Mouse (Mus musculus) liver, postnatal 0 days (tissue): Measurements from ENCODE around the gene Pdia6. TPM values are rescaled to one million over a fixed set of nuclear protein-coding genes. Genes with fewer than 3 reads are reported as not detected.

ENCODE experiments used
- ATAC-seq: fragments of 200-750 bp; cut with Nextera tagmentation; 2 replicates; pipeline ENCODE4 v1.8.0; 2017; ENCODE audit warnings: mild to moderate bottlenecking, moderate library complexity
- DNase-seq: peaks from one replicate; pipeline ENCODE4 v3.0.0-alpha.2; 2016
- H3K27ac ChIP-seq: fragments of 300-500 bp; sonication (generic); 2 replicates; pipeline ENCODE4 v1.5.1; 2014; ENCODE audit warnings: antibody characterized with exemption, moderate library complexity, mild to moderate bottlenecking, low read depth
- H3K27me3 ChIP-seq: fragments of 300-500 bp; sonication (generic); 2 replicates; pipeline ENCODE4 v1.6.1; 2014; ENCODE audit warnings: low read length, control low read depth, mixed read lengths; ENCODE audit not compliant: insufficient read depth
- H3K36me3 ChIP-seq: fragments of 300-500 bp; sonication (generic); replicated peaks from 2 replicates; pipeline ENCODE4 v1.6.1; 2014; ENCODE audit warnings: mild to moderate bottlenecking, control low read depth, low read length, moderate library complexity, mixed read lengths; ENCODE audit not compliant: insufficient read depth
- H3K4me1 ChIP-seq: fragments of 300-500 bp; sonication (generic); 2 replicates; pipeline ENCODE4 v1.6.1; 2014; ENCODE audit warnings: antibody characterized with exemption, mild to moderate bottlenecking, control low read depth; ENCODE audit not compliant: insufficient read depth
- H3K4me2 ChIP-seq: fragments of 300-500 bp; sonication (generic); 2 replicates; pipeline ENCODE4 v1.6.1; 2014; ENCODE audit warnings: low read depth, mild to moderate bottlenecking, low read length, moderate library complexity, mixed read lengths
- H3K4me3 ChIP-seq: fragments of 300-500 bp; sonication (generic); 2 replicates; pipeline ENCODE4 v1.5.1; 2014; ENCODE audit warnings: low read depth, low read length
- H3K9ac ChIP-seq: fragments of 300-500 bp; sonication (generic); replicated peaks from 2 replicates; pipeline ENCODE4 v1.6.1; 2014; ENCODE audit warnings: mild to moderate bottlenecking, moderate library complexity
- H3K9me3 ChIP-seq: fragments of 300-500 bp; sonication (generic); 2 replicates; pipeline ENCODE4 v1.6.1; 2016; ENCODE audit warnings: mild to moderate bottlenecking, control low read depth, low read length, mixed read lengths
- CTCF ChIP-seq: sonication (generic); IDR thresholded peaks from 2 replicates; pipeline ENCODE4 v1.5.1; 2016; ENCODE audit warnings: antibody characterized with exemption, low read depth
- EP300 ChIP-seq: IDR thresholded peaks from 2 replicates; pipeline ENCODE4 v1.6.1; 2016; ENCODE audit warnings: antibody characterized with exemption, low read depth, mild to moderate bottlenecking
- WGBS: fragments of 180-500 bp; shearing (Covaris S2); extraction: QIAGEN DNeasy Blood & Tissue Kit; methylation state at CpG from one replicate; pipeline ENCODE4 v1.1.7; 2014; ENCODE audit not compliant: insufficient replicate concordance; 5-methylcytosine and 5-hydroxymethylcytosine counted together
- polyA plus RNA-seq: library from polyadenylated mRNA; unstranded; fragments of >200 nt; fragmentation: Nextera tagmentation; extraction: Ambion mirVana; gene quantifications from 2 replicates; pipeline ENCODE4 v1.2.1, GENCODE M21; 2015

Pdia6 gene
- polyA plus RNA-seq, 1 experiment from 2014 or later = 133 TPM

DNA sequence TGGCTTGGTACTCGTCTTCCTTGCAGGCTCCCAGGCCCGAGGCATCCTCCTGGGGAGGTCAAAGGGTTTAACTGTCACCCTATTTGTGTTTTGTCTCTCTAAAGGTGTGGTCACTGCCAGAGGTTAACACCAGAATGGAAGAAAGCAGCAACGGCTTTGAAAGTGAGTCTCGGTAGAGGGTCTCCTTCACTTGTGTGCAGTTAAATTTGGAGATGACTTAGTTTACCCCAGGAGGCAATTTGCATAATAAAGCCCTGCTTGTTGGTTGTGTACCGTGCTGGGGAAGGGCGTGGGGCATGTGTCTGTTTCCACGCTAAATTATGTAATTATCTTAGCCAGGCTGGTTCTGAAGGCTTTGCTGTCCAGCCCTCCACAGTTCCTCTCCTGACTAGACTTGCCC is 7.5 kb downstream of the Pdia6 start:
- H3K9me3 ChIP-seq = no peaks in the 10 kb centered on the region
- no peak overlapping the region for H3K4me2 ChIP-seq
- ATAC-seq = no peak
- DNase-seq = no peak
- no peaks in the 10 kb centered on the region for H3K27me3 ChIP-seq
- WGBS = 83% methylated on average over 7 of the region's 7 CpGs
- no peak overlapping the region for H3K9ac ChIP-seq
- H3K4me1 ChIP-seq = peaks cover 8% of the 10 kb centered on the region; the same call in 1 of the 2 replicates
- TF ChIP-seq EP300 = no peak
- no peak for TF ChIP-seq CTCF
- H3K4me3 ChIP-seq = no peak overlapping the region
- peaks cover 64% of the 10 kb centered on the region for H3K36me3 ChIP-seq
- no peak overlapping the region for H3K27ac ChIP-seq

DNA sequence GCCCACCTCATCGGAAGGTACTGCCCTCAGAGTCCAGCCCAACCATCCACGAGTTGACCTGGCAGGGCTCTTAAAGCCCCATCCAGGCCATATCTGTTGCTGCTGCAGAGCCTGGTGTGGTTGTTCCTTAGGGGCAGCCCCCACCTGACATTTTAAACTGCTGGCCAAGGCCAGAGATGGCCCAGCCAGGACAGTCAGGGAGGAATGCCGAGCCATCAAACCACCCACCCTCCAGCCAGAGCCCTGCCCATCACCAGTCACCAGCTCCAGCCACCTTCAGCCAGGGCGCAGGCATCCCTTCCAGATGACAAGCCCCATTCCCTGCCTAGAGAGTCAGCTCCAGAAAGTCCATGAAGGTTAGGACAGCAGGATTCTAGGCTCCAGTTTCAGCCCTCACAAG is 22.2 kb downstream of the Pdia6 start:
- H3K27ac ChIP-seq = no peak overlapping the region
- ATAC-seq = no peak
- 68% methylated on average over 4 of the region's 4 CpGs for WGBS
- no peak overlapping the region for H3K9ac ChIP-seq
- TF ChIP-seq CTCF = no peak
- TF ChIP-seq EP300 = no peak
- no peak overlapping the region for H3K4me2 ChIP-seq
- H3K36me3 ChIP-seq = peaks cover 13% of the 10 kb centered on the region
- DNase-seq = no peak
- H3K4me3 ChIP-seq = no peak overlapping the region
- H3K4me1 ChIP-seq = no peaks in the 10 kb centered on the region
- H3K9me3 ChIP-seq = no peaks in the 10 kb centered on the region
- H3K27me3 ChIP-seq = no peaks in the 10 kb centered on the region

DNA sequence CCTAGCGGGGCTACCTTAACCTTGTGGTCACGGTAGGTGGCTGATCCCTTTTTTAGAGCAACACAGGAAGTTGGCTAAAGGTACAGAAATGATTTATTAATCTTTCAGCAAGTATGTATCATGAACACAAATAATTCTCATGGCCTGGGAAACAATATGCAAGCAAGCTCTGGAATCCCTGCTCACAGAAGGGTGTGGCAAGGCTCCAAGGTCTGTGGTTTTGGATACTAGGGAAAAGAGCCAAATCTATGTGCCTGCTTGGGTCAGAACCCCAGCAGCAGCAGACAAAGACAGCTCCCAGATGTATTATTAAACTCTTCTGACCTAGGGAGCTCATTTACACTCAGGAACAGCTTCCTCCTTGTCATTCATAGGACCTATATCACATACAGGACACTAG is 22.7 kb downstream of the Pdia6 start:
- DNase-seq (no peak), ATAC-seq (no peak)
- no peak overlapping the region for H3K4me3 ChIP-seq
- H3K4me1 ChIP-seq = no peaks in the 10 kb centered on the region
- H3K4me2 ChIP-seq = no peak overlapping the region
- H3K36me3 ChIP-seq = peaks cover 8% of the 10 kb centered on the region; the same call in 1 of the 2 replicates
- TF ChIP-seq CTCF = no peak
- TF ChIP-seq EP300 = no peak
- WGBS = 59% methylated on average over 2 of the region's 2 CpGs
- H3K27me3 ChIP-seq = no peaks in the 10 kb centered on the region
- no peak overlapping the region for H3K27ac ChIP-seq
- H3K9me3 ChIP-seq = no peaks in the 10 kb centered on the region
- H3K9ac ChIP-seq = no peak overlapping the region

DNA sequence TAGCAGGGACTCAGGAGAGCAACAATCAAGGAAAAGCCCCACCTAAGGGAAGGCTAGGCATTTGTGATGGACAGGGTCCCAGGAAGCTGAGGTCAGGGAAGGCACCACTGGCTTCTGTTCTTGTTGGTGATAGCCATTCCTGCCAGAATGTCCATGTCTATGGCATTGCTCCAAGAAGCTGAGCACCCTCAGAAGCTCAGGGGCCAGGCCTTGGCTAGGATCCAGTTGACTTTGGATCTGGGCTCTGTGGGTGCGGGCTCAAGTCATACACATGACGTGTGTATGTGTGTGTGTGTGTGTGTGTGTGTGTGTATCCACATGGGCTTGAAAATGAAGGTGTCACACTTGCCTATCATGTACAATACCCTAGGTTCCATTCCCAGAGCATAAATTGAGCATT is 23.6 kb downstream of the Pdia6 start:
- Histone ChIP-seq H3K4me2 (no peak overlapping the region), H3K9ac (no peak overlapping the region), H3K27ac (no peak overlapping the region), H3K4me3 (no peak overlapping the region), H3K9me3 (no peaks in the 10 kb centered on the region), H3K27me3 (no peaks in the 10 kb centered on the region), H3K4me1 (no peaks in the 10 kb centered on the region), H3K36me3 (0 out of 2 replicates have a peak, but pooled peaks cover under 1% of the 10 kb centered on the region)
- DNase-seq (no peak), ATAC-seq (no peak)
- no peak for TF ChIP-seq EP300
- TF ChIP-seq CTCF = no peak
- 66% methylated on average over 2 of the region's 2 CpGs for WGBS

DNA sequence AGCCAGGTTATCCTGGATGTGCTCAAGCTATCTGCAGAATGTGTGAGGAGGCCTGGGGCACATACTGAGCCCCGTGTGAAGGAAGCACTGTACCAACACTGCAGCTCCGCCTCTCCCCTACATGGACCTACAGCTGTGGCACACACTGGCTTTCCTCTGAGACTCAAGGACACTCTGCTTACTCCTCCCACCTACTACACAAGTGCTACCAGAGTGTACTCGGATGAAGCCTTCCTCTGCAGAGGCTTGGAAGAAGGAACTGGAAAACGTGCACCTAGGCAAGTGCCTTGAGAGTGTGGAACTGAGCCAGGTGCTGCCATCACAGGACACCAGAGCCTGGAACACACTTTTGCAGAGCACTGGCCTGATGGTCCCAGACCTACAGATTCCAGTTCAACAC is 24.2 kb downstream of the Pdia6 start:
- no peaks in the 10 kb centered on the region for H3K36me3 ChIP-seq
- no peak overlapping the region for H3K4me3 ChIP-seq
- 45% methylated on average over 4 of the region's 4 CpGs for WGBS
- no peak overlapping the region for H3K4me2 ChIP-seq
- H3K27ac ChIP-seq = no peak overlapping the region
- no peaks in the 10 kb centered on the region for H3K27me3 ChIP-seq
- no peaks in the 10 kb centered on the region for H3K4me1 ChIP-seq
- DNase-seq (no peak), ATAC-seq (no peak)
- TF ChIP-seq CTCF (no peak), EP300 (no peak)
- H3K9me3 ChIP-seq = no peaks in the 10 kb centered on the region
- H3K9ac ChIP-seq = no peak overlapping the region

DNA sequence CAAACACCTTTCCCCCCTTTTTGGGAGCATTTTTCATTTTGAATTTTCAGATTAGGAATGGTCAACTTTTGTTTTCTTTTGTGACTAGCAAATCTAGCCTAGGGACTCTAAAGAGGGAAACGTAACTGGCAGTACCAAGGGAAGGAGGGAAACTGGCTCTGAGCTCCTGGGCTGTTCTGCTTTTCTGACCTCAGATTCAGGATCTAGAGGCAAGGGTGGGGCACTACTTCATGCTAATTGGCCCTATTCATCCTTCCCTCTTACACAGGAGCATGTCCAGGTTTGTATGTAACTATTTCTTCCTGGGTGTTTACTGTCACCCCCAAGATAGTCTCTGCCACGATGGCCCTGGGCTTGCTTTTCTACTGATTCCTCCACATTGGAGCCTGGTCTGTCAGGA is 30.6 kb downstream of the Pdia6 start:
- Histone ChIP-seq H3K9ac (no peak overlapping the region), H3K4me1 (no peaks in the 10 kb centered on the region), H3K4me2 (no peak overlapping the region), H3K9me3 (no peaks in the 10 kb centered on the region), H3K4me3 (no peak overlapping the region), H3K36me3 (no peaks in the 10 kb centered on the region), H3K27me3 (no peaks in the 10 kb centered on the region), H3K27ac (no peak overlapping the region)
- no peak for DNase-seq
- WGBS = 44% methylated on average over 2 of the region's 2 CpGs
- TF ChIP-seq CTCF (no peak), EP300 (no peak)
- no peak for ATAC-seq

DNA sequence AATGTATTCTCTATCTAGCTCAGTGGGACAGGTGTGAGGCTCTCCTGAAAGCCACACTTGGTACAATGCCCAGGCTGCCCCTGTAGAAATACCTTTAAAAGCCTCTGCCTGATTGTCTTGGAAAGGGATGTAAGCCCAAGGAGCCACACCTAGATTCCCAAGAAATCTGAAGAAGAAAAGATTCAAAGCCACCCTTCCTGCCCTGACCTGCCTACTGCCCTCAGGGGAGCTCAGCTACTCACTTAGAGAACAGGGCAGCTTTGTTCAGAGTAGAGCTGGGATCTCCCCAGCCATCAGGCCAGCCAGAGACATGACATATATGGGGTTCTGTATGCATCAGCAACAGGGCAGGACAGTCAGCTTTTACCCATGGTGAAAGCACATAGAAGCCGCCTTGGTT is 33.6 kb downstream of the Pdia6 start:
- H3K4me1 ChIP-seq = no peaks in the 10 kb centered on the region
- 91% methylated on average over 1 of the region's 1 CpGs for WGBS

More for the DNA sequence above, 33.6 kb downstream of the Pdia6 start:
- Histone ChIP-seq H3K27me3 (no peaks in the 10 kb centered on the region), H3K4me2 (no peak overlapping the region), H3K9ac (no peak overlapping the region), H3K9me3 (no peaks in the 10 kb centered on the region), H3K27ac (no peak overlapping the region), H3K4me3 (no peak overlapping the region), H3K36me3 (no peaks in the 10 kb centered on the region)
- TF ChIP-seq CTCF (no peak), EP300 (no peak)
- DNase-seq = no peak
- no peak for ATAC-seq
